Mouse (Mus musculus): Measurements from ENCODE around the gene Nop2. TPM values are rescaled to one million over a fixed set of nuclear protein-coding genes. Genes with fewer than 3 reads are reported as not detected.

Gene Nop2
- polyA plus RNA-seq, 1 experiment = 21.5 TPM

GRCm38 (mm10) chr6:125139747-125140146 is 8.0 kb downstream of the Nop2 start:
- Histone ChIP-seq H3K27ac (ENCODE audit: insufficient read depth, low read length) (no peak overlapping the region), H3K4me1 (ENCODE audit: control insufficient read depth, insufficient read depth, low read length) (no peaks in the 10 kb centered on the region), H3K4me3 (ENCODE audit: insufficient read depth, low read length) (no peak overlapping the region)
- no peak for TF ChIP-seq CTCF (IDR thresholded peaks at IDR 0.05; ENCODE audit: extremely low read depth, insufficient read depth, low read length)
- TF ChIP-seq POLR2A (IDR thresholded peaks at IDR 0.05; ENCODE audit: extremely low read depth, insufficient read depth, low read length) = no peak

- TF ChIP-seq CTCF (IDR thresholded peaks at IDR 0.05; ENCODE audit: extremely low read depth, insufficient read depth, low read length) (no peak), POLR2A (IDR thresholded peaks at IDR 0.05; ENCODE audit: extremely low read depth, insufficient read depth, low read length) (no peak)
- Histone ChIP-seq H3K27ac (ENCODE audit: insufficient read depth, low read length) (no peak overlapping the region), H3K4me1 (ENCODE audit: control insufficient read depth, insufficient read depth, low read length) (no peaks in the 10 kb centered on the region), H3K4me3 (ENCODE audit: insufficient read depth, low read length) (no peak overlapping the region)
Measured at GRCm38 (mm10) chr6:125142436-125142835, 10.7 kb downstream of the Nop2 start.

- TF ChIP-seq CTCF (IDR thresholded peaks at IDR 0.05; ENCODE audit: extremely low read depth, insufficient read depth, low read length) (no peak), POLR2A (IDR thresholded peaks at IDR 0.05; ENCODE audit: extremely low read depth, insufficient read depth, low read length) (no peak)
- Histone ChIP-seq H3K4me1 (ENCODE audit: control insufficient read depth, insufficient read depth, low read length) (no peaks in the 10 kb centered on the region; the same call in 1 of the 2 replicates), H3K27ac (ENCODE audit: insufficient read depth, low read length) (no peak overlapping the region), H3K4me3 (ENCODE audit: insufficient read depth, low read length) (no peak overlapping the region)
Measured at GRCm38 (mm10) chr6:125143128-125143527, 11.4 kb downstream of the Nop2 start.

GRCm38 (mm10) chr6:125143904-125144303 is 12.2 kb downstream of the Nop2 start:
- peaks cover 4% of the 10 kb centered on the region; the same call in 1 of the 2 replicates for H3K4me1 ChIP-seq (ENCODE audit: control insufficient read depth, insufficient read depth, low read length)
- no peak overlapping the region for H3K4me3 ChIP-seq (ENCODE audit: insufficient read depth, low read length)
- TF ChIP-seq POLR2A (IDR thresholded peaks at IDR 0.05; ENCODE audit: extremely low read depth, insufficient read depth, low read length) (no peak), CTCF (IDR thresholded peaks at IDR 0.05; ENCODE audit: extremely low read depth, insufficient read depth, low read length) (no peak)
- no peak overlapping the region for H3K27ac ChIP-seq (ENCODE audit: insufficient read depth, low read length)

DNA sequence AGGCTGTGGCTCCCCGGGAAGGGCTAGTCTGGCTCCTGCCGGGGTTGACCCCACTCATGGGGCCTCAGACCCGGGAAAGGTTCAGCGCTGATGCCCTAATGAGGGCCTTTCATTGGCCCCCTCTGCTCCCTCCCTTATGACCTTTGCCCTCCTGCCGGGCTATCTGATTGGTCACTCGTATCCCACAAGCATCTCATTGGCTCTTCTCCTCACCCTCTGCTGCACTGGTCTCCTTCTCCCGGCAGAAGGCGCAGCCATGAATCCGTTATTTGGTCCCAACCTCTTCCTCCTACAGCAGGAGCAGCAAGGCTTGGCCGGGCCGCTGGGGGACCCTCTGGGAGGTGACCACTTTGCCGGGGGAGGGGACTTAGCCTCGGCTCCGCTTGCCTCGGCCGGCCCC is 13.3 kb downstream of the Nop2 start, which contains the start of gene Iffo1:
Iffo1 (plus strand) TSS at position 241 of the 400 bp plus-strand sequence.
- TF ChIP-seq CTCF (IDR thresholded peaks at IDR 0.05; ENCODE audit: extremely low read depth, insufficient read depth, low read length) (peak; percentile 42; the same call in 1 of the 2 replicates), POLR2A (IDR thresholded peaks at IDR 0.05; ENCODE audit: extremely low read depth, insufficient read depth, low read length) (peak; percentile 99)
- peak within 1 kb of the TSS; percentile 80 for H3K4me3 ChIP-seq (ENCODE audit: insufficient read depth, low read length)
- H3K4me1 ChIP-seq (ENCODE audit: control insufficient read depth, insufficient read depth, low read length) = peaks cover 7% of the 10 kb centered on the region

GRCm38 (mm10) chr6:125145479-125145951 is 13.8 kb downstream of the Nop2 start:
- TF ChIP-seq CTCF (IDR thresholded peaks at IDR 0.05; ENCODE audit: extremely low read depth, insufficient read depth, low read length) (no peak), POLR2A (IDR thresholded peaks at IDR 0.05; ENCODE audit: extremely low read depth, insufficient read depth, low read length) (no peak)
- peak overlapping the region; percentile 61 for H3K27ac ChIP-seq (ENCODE audit: insufficient read depth, low read length)
- peak overlapping the region; percentile 80 for H3K4me3 ChIP-seq (ENCODE audit: insufficient read depth, low read length)
- peaks cover 7% of the 10 kb centered on the region for H3K4me1 ChIP-seq (ENCODE audit: control insufficient read depth, insufficient read depth, low read length)

More for the DNA sequence above, 13.3 kb downstream of the Nop2 start, which contains the start of gene Iffo1:
- peak within 1 kb of the TSS; percentile 61 for H3K27ac ChIP-seq (ENCODE audit: insufficient read depth, low read length)

GRCm38 (mm10) chr6:125146148-125146547 is 14.4 kb downstream of the Nop2 start:
- Histone ChIP-seq H3K4me3 (ENCODE audit: insufficient read depth, low read length) (peak overlapping the region; percentile 80), H3K27ac (ENCODE audit: insufficient read depth, low read length) (peak overlapping the region; percentile 75), H3K4me1 (ENCODE audit: control insufficient read depth, insufficient read depth, low read length) (peaks cover 7% of the 10 kb centered on the region)
- peak; percentile 67; the same call in 1 of the 2 replicates for TF ChIP-seq POLR2A (IDR thresholded peaks at IDR 0.05; ENCODE audit: extremely low read depth, insufficient read depth, low read length)
- TF ChIP-seq CTCF (IDR thresholded peaks at IDR 0.05; ENCODE audit: extremely low read depth, insufficient read depth, low read length) = no peak

DNA sequence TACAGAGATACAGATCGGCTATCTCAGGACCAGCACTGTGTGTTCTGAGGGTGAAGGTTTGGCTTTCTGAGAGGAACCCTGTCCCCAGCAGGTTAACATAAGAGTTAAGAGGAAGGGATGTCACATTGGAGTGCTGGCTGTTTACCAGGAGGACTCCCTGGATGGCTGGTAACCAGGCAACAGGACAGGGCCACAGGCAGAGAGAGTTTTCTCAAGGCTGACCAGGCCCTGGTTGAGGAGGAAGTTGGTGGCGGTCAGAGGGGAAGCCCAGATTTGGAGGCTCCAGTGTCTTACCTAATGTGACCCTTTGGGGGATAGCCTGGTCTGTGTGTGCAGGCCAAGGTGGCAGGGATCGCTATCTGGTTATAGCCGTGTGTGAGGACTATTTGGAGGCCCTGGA is 15.1 kb downstream of the Nop2 start:
- Histone ChIP-seq H3K4me1 (ENCODE audit: control insufficient read depth, insufficient read depth, low read length) (peaks cover 7% of the 10 kb centered on the region), H3K27ac (ENCODE audit: insufficient read depth, low read length) (peak overlapping the region; percentile 75), H3K4me3 (ENCODE audit: insufficient read depth, low read length) (peak overlapping the region; percentile 80)
- no peak for TF ChIP-seq POLR2A (IDR thresholded peaks at IDR 0.05; ENCODE audit: extremely low read depth, insufficient read depth, low read length)
- TF ChIP-seq CTCF (IDR thresholded peaks at IDR 0.05; ENCODE audit: extremely low read depth, insufficient read depth, low read length) = no peak

- H3K4me3 ChIP-seq (ENCODE audit: insufficient read depth, low read length) = peak overlapping the region; percentile 80
- H3K4me1 ChIP-seq (ENCODE audit: control insufficient read depth, insufficient read depth, low read length) = peaks cover 7% of the 10 kb centered on the region
- peak overlapping the region; percentile 75 for H3K27ac ChIP-seq (ENCODE audit: insufficient read depth, low read length)
- no peak for TF ChIP-seq CTCF (IDR thresholded peaks at IDR 0.05; ENCODE audit: extremely low read depth, insufficient read depth, low read length)
- TF ChIP-seq POLR2A (IDR thresholded peaks at IDR 0.05; ENCODE audit: extremely low read depth, insufficient read depth, low read length) = no peak
Measured at GRCm38 (mm10) chr6:125147329-125147728, 15.6 kb downstream of the Nop2 start.

GRCm38 (mm10) chr6:125148251-125148925 is 16.7 kb downstream of the Nop2 start:
- no peak for TF ChIP-seq CTCF (IDR thresholded peaks at IDR 0.05; ENCODE audit: extremely low read depth, insufficient read depth, low read length)
- TF ChIP-seq POLR2A (IDR thresholded peaks at IDR 0.05; ENCODE audit: extremely low read depth, insufficient read depth, low read length) = no peak; the same call in 1 of the 2 replicates
- H3K27ac ChIP-seq (ENCODE audit: insufficient read depth, low read length) = peak overlapping the region; percentile 82
- peaks cover 7% of the 10 kb centered on the region for H3K4me1 ChIP-seq (ENCODE audit: control insufficient read depth, insufficient read depth, low read length)
- peak overlapping the region; percentile 80 for H3K4me3 ChIP-seq (ENCODE audit: insufficient read depth, low read length)
